Mouse (Mus musculus): Measurements from ENCODE around the gene Dab1.

Gene Dab1

GRCm38 (mm10) chr4:104113209-104114005 is 494.2 kb downstream of the Dab1 start:
- DNase-seq (ENCODE audit: low spot score) = no peak

GRCm38 (mm10) chr4:104114006-104114361 is 494.8 kb downstream of the Dab1 start:
- DNase-seq (ENCODE audit: low spot score) = no peak

DNA sequence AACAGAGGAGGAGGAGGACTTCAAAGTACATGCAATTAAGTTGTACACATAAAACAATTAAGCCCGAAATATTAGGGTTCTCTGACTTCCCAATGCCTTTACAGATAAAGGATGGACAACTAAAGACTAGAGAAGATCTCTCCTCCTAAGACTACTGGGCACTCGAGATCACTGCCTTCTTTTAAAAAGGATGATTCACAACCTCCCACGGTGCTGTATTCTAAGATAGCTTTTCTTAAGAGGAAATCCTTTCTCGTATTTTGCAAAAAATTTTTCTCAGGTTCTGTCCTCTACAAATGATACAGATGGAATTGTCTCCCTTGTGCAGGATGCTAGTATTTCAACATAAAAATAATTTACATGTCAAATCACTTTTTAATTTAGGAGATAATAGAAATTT is 500.9 kb downstream of the Dab1 start:
- no peak for DNase-seq (ENCODE audit: low spot score)

- no peak for DNase-seq (ENCODE audit: low spot score)
Measured at GRCm38 (mm10) chr4:104121959-104122358, 502.8 kb downstream of the Dab1 start.

GRCm38 (mm10) chr4:104122364-104122763 is 503.2 kb downstream of the Dab1 start:
- DNase-seq (ENCODE audit: low spot score) = no peak

DNA sequence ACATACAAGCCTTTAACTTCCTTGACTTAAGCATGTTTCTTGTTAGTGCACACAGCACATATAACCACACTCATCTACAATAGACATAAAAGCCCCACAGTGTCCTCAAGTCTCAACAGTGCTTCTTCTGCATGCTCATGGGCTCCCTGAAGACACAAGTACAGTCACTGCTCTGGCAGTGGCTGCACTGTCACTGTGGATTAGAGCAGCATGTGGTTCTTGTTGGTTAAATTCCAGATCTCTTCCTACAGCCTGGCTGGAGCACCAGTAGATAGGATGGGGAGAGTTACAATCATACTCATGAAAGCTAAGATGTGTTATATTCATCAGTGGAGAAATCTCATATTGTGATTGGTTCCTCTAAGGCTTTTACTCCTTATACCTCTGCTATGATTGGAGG is 534.5 kb downstream of the Dab1 start:
- no peak for DNase-seq (ENCODE audit: low spot score)

GRCm38 (mm10) chr4:104178067-104178466 is 558.9 kb downstream of the Dab1 start:
- no peak for DNase-seq (ENCODE audit: low spot score)

- DNase-seq (ENCODE audit: low spot score) = no peak
Measured at GRCm38 (mm10) chr4:104186311-104186710, 567.2 kb downstream of the Dab1 start.

- DNase-seq (ENCODE audit: low spot score) = no peak
Measured at GRCm38 (mm10) chr4:104198635-104199034, 579.5 kb downstream of the Dab1 start.

- no peak for DNase-seq (ENCODE audit: low spot score)
Measured at GRCm38 (mm10) chr4:104201686-104202085, 582.5 kb downstream of the Dab1 start.

DNA sequence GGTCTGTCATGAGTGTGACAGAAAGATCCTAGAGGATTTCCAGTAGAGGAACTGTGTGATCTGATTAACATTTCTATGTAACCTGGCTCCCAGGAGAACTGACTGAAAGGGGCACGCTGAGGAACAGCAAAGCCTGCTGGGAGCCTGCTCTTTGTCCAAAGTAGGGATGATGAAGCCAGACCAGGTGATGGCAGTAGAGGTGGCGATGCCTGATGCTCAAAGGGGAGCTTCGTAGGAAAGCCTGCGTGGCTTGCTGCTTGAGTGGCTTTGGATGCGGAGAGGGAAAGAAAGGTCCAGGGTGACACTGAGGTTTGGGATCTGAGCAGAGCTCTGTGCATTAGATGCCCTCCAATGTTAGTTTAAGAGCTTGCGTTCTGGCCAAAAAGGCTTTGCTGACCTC is 584.9 kb downstream of the Dab1 start:
- DNase-seq (ENCODE audit: low spot score) = no peak

- DNase-seq (ENCODE audit: low spot score) = no peak
Measured at GRCm38 (mm10) chr4:104206639-104207038, 587.5 kb downstream of the Dab1 start.

DNA sequence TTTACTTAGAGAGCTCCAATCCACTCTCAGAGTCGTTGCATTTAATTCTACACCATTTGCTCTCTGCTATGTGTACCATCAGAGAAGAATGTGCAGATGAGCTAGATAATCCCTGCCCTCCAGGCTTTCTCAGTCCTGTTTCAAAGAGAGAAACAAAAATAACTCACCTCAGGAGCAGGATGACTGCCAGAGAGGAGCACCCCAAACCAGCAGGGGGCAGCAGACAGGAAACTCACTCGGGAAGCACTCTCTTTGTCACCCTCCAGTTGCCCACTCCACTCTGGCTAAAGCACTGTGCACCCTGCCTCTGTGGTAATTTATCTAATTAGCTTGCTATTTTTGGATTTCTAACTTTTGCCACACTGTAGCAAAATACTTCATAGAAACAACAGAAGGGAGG is 589.9 kb downstream of the Dab1 start:
- no peak for DNase-seq (ENCODE audit: low spot score)

GRCm38 (mm10) chr4:104210796-104211195 is 591.6 kb downstream of the Dab1 start:
- DNase-seq (ENCODE audit: low spot score) = no peak

GRCm38 (mm10) chr4:104211531-104212455 is 592.6 kb downstream of the Dab1 start:
- no peak for DNase-seq (ENCODE audit: low spot score)

GRCm38 (mm10) chr4:104214724-104215123 is 595.6 kb downstream of the Dab1 start:
- DNase-seq (ENCODE audit: low spot score) = no peak

DNA sequence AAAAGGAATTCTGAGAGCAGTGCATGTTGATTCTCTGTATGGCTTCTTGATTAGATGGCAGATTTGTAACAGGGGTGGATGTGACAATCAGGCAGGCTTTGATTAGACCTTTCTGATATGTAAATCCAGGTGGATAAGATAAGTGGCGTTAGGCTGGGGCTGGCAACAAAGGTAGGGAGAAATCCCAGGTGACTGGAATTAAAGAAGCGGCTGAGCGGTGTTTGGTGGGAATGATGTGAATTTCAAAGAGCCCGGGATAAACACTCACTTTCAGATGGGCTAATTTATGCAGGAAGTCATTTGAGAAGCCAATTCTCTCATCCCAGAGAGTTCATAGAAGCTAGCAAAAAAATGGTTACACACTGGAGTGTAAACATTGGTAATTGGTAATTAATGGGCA is 598.2 kb downstream of the Dab1 start:
- DNase-seq (ENCODE audit: low spot score) = no peak

DNA sequence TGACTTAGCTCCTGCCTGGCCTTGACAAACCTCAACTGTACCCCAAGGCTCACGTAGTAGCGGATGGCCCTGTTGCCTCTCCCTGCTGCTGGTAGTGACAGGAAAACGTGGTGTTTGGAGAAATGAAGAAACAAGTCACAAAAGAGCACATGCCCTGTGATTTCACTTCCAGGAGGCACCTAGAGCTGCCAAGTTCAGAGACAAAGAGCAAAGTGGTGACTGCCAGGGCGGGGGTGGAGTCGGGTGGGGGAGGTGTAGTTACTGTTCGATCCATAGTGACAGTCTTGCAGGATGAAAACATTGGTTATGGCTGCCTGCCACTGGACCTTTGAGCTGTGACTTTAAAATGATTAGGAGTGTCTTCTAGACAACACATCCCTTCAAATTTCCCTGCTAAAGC is 599.6 kb downstream of the Dab1 start:
- DNase-seq (ENCODE audit: low spot score) = no peak

- DNase-seq (ENCODE audit: low spot score) = no peak
Measured at GRCm38 (mm10) chr4:104220099-104220498, 600.9 kb downstream of the Dab1 start.

DNA sequence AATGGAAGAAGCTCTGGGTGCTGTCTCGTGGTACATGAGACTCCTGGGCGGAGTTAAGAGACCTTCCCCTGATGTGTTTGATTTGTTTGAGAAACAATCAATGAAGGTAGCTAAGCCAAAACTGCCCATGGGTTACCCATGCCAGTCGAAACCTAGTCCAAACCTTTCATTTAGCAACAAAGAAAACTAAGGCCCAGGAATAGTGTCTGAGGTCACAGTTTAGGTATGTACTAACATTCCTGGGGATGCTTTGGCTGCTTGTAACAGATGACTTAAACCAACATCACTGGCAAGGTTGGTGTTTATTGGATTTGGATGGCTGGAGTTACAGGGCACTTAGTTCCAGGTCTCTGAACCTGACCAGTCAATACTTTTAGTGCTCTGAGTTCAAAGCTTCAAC is 610.1 kb downstream of the Dab1 start:
- DNase-seq (ENCODE audit: low spot score) = no peak

GRCm38 (mm10) chr4:104246506-104246905 is 627.3 kb downstream of the Dab1 start:
- no peak for DNase-seq (ENCODE audit: low spot score)

DNA sequence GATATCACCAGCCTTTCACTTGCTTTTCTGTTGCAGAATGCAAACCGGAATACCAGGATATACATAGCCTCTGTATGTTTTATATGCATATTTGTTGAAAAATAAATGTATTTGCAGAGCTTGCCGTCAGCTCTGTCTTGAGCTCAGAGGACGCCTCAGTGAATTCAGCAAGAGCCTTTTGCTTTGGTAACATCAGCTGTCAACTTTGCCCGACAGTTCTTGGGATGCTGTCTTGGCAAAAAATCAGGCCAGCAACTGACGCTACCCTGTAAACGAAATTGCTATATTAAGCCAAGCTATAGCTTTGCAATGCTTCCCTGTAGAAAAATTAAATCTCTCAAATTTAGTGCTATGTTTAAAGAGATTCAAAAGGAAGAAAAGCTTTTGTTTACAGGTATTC is 630.3 kb downstream of the Dab1 start:
- DNase-seq (ENCODE audit: low spot score) = no peak

DNA sequence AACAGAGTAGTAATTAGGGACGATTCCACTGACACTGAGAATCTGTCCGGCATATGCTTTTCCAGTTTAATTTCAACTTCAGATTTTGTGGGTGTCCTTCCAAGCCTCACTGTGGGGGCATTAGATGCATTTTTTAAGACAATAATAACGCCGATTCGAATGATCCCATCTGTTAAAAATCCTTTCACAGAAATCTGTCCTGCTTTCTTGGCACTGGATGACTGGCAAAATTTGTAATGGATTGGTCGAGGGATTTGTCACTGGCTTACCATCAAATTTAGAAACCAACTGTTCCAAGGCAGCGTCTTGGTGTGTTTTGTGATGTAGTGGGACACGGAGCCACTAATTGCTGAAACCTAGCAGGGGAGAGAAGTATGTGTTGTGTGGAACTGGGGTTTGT is 638.6 kb downstream of the Dab1 start:
- DNase-seq (ENCODE audit: low spot score) = no peak

All from c-Kit-positive CD71-positive TER-119-positive erythroid progenitor cells, embryonic 14.5 days (primary cell).